Mouse (Mus musculus) hindbrain, embryonic 15.5 days (tissue): ENCODE data around the gene 4930404N11Rik. TPM values are rescaled to one million over a fixed set of nuclear protein-coding genes. Genes with fewer than 3 reads are reported as not detected.

Experiments used
- ATAC-seq: fragments of 200-750 bp; cut with Nextera tagmentation; 2 replicates; pipeline ENCODE4 v1.8.0; 2017; ENCODE audit warnings: low read depth, moderate number of reproducible peaks, moderate TSS enrichment; ENCODE audit not compliant: low FRiP score
- H3K27ac ChIP-seq: fragments of 300-500 bp; sonication (generic); replicated peaks from 2 replicates; pipeline ENCODE4 v1.5.1; 2015; ENCODE audit warnings: mild to moderate bottlenecking, inconsistent platforms
- H3K27me3 ChIP-seq: fragments of 300-500 bp; sonication (generic); 2 replicates; pipeline ENCODE4 v1.6.1; 2015; ENCODE audit warnings: control low read depth, inconsistent platforms
- H3K36me3 ChIP-seq: fragments of 300-500 bp; sonication (generic); 2 replicates; pipeline ENCODE4 v1.6.1; 2015; ENCODE audit warnings: control low read depth, inconsistent platforms
- H3K4me1 ChIP-seq: fragments of 300-500 bp; sonication (generic); replicated peaks from 2 replicates; pipeline ENCODE4 v1.6.1; 2015; ENCODE audit warnings: control low read depth, inconsistent platforms
- H3K4me2 ChIP-seq: fragments of 300-500 bp; sonication (generic); 2 replicates; pipeline ENCODE4 v1.6.1; 2015; ENCODE audit warnings: moderate library complexity, mild to moderate bottlenecking, inconsistent platforms
- H3K4me3 ChIP-seq: fragments of 300-500 bp; sonication (generic); 2 replicates; pipeline ENCODE4 v1.5.1; 2015; ENCODE audit warnings: mild to moderate bottlenecking, inconsistent platforms
- H3K9ac ChIP-seq: fragments of 300-500 bp; sonication (generic); 2 replicates; pipeline ENCODE4 v1.6.1; 2015; ENCODE audit warnings: inconsistent platforms
- H3K9me3 ChIP-seq: fragments of 300-500 bp; sonication (generic); 2 replicates; pipeline ENCODE4 v1.6.1; 2016; ENCODE audit warnings: control low read depth, inconsistent platforms
- WGBS: fragments of 180-500 bp; shearing (Covaris S2); methylation state at CpG from one replicate; pipeline ENCODE4 v1.1.7; 2015; 5-methylcytosine and 5-hydroxymethylcytosine counted together
- polyA plus RNA-seq: library from polyadenylated mRNA; unstranded; fragments of >200 nt; fragmentation: Nextera tagmentation; extraction: Ambion mirVana; gene quantifications from 2 replicates; pipeline ENCODE4 v1.2.1, GENCODE M21; 2015

4930404N11Rik gene
- polyA plus RNA-seq, 1 experiment from 2014 or later: 1.1 TPM

GRCm38 (mm10) chr10:81389373-81389772 is 23.8 kb upstream of the 4930404N11Rik start:
- Histone ChIP-seq H3K4me1 (peaks cover 39% of the 10 kb centered on the region), H3K4me3 (no peak overlapping the region), H3K9me3 (no peaks in the 10 kb centered on the region), H3K36me3 (peaks cover 30% of the 10 kb centered on the region), H3K4me2 (no peak overlapping the region), H3K9ac (no peak overlapping the region), H3K27me3 (no peaks in the 10 kb centered on the region), H3K27ac (peak overlapping the region; percentile 37; the same call in 1 of the 2 replicates)
- 38% methylated on average over 3 of the region's 3 CpGs for WGBS
- ATAC-seq: no peak

- ATAC-seq: no peak
- H3K27me3 ChIP-seq: no peaks in the 10 kb centered on the region
- H3K9ac ChIP-seq: no peak within 1 kb of the TSS
- no peaks in the 10 kb centered on the region for H3K9me3 ChIP-seq
- no peak within 1 kb of the TSS for H3K4me2 ChIP-seq
- peaks cover 30% of the 10 kb centered on the region for H3K36me3 ChIP-seq
- H3K4me1 ChIP-seq: peaks cover 36% of the 10 kb centered on the region
- peak within 1 kb of the TSS; percentile 37; the same call in 1 of the 2 replicates for H3K27ac ChIP-seq
- no peak within 1 kb of the TSS for H3K4me3 ChIP-seq
- WGBS: 82% methylated on average over 5 of the region's 5 CpGs
Observed at GRCm38 (mm10) chr10:81388505-81389055, 23.0 kb upstream of the 4930404N11Rik start, which contains the start of gene Gm48552. Gene Gm48552 (plus strand): TSS chr10:81389005.

- no peak overlapping the region for H3K27ac ChIP-seq
- H3K4me3 ChIP-seq: no peak overlapping the region
- no peaks in the 10 kb centered on the region for H3K9me3 ChIP-seq
- H3K9ac ChIP-seq: no peak overlapping the region
- H3K4me2 ChIP-seq: no peak overlapping the region
- no peaks in the 10 kb centered on the region for H3K27me3 ChIP-seq
- 95% methylated on average over 20 of the region's 20 CpGs for WGBS
- peaks cover 29% of the 10 kb centered on the region for H3K4me1 ChIP-seq
- no peak for ATAC-seq
- H3K36me3 ChIP-seq: peaks cover 30% of the 10 kb centered on the region
Observed at GRCm38 (mm10) chr10:81387716-81388115, 22.1 kb upstream of the 4930404N11Rik start.

GRCm38 (mm10) chr10:81385603-81386306 is 20.1 kb upstream of the 4930404N11Rik start:
- no peaks in the 10 kb centered on the region for H3K9me3 ChIP-seq
- ATAC-seq: no peak
- H3K9ac ChIP-seq: 0 out of 2 replicates have a peak overlapping the region, but pooled peaks have one; percentile 66
- H3K4me1 ChIP-seq: peaks cover 29% of the 10 kb centered on the region
- no peak overlapping the region for H3K27ac ChIP-seq
- WGBS: 80% methylated on average over 22 of the region's 22 CpGs
- H3K27me3 ChIP-seq: no peaks in the 10 kb centered on the region
- H3K4me2 ChIP-seq: peak overlapping the region; percentile 87
- H3K4me3 ChIP-seq: peak overlapping the region; percentile 84
- peaks cover 30% of the 10 kb centered on the region for H3K36me3 ChIP-seq

GRCm38 (mm10) chr10:81384605-81384982 is 19.0 kb upstream of the 4930404N11Rik start:
- Histone ChIP-seq H3K27me3 (no peaks in the 10 kb centered on the region), H3K4me1 (peaks cover 20% of the 10 kb centered on the region), H3K4me2 (peak overlapping the region; percentile 87), H3K9ac (peak overlapping the region; percentile 66), H3K36me3 (peaks cover 30% of the 10 kb centered on the region), H3K4me3 (peak overlapping the region; percentile 84), H3K27ac (peak overlapping the region; percentile 86), H3K9me3 (no peaks in the 10 kb centered on the region)
- WGBS: under 1% methylated on average over 19 of the region's 19 CpGs
- peak; percentile 28 for ATAC-seq

- H3K27me3 ChIP-seq: no peaks in the 10 kb centered on the region
- peak within 1 kb of the TSS; percentile 66 for H3K9ac ChIP-seq
- no peaks in the 10 kb centered on the region for H3K9me3 ChIP-seq
- H3K27ac ChIP-seq: peak within 1 kb of the TSS; percentile 86
- peaks cover 21% of the 10 kb centered on the region for H3K4me1 ChIP-seq
- WGBS: 8% methylated on average over 54 of the region's 54 CpGs
- H3K36me3 ChIP-seq: peaks cover 30% of the 10 kb centered on the region
- peak within 1 kb of the TSS; percentile 87 for H3K4me2 ChIP-seq
- peak within 1 kb of the TSS; percentile 84 for H3K4me3 ChIP-seq
- peak; percentile 93 for ATAC-seq
Observed at GRCm38 (mm10) chr10:81383802-81384604, 18.4 kb upstream of the 4930404N11Rik start, which contains the start of the genes Dohh and Gm48551. Gene Dohh (plus strand): TSS chr10:81384428. Gene Gm48551 (plus strand): TSS chr10:81384466.

GRCm38 (mm10) chr10:81382039-81382438 is 16.4 kb upstream of the 4930404N11Rik start:
- Histone ChIP-seq H3K4me2 (no peak overlapping the region), H3K27me3 (no peaks in the 10 kb centered on the region), H3K4me1 (peaks cover 29% of the 10 kb centered on the region), H3K9me3 (no peaks in the 10 kb centered on the region), H3K9ac (no peak overlapping the region), H3K4me3 (no peak overlapping the region), H3K36me3 (peaks cover 13% of the 10 kb centered on the region), H3K27ac (no peak overlapping the region)
- WGBS: 91% methylated on average over 5 of the region's 5 CpGs
- ATAC-seq: no peak

- 94% methylated on average over 6 of the region's 6 CpGs for WGBS
- Histone ChIP-seq H3K4me3 (no peak overlapping the region), H3K36me3 (no peaks in the 10 kb centered on the region), H3K4me2 (no peak overlapping the region), H3K9ac (no peak overlapping the region), H3K27ac (no peak overlapping the region), H3K4me1 (peaks cover 29% of the 10 kb centered on the region), H3K9me3 (no peaks in the 10 kb centered on the region), H3K27me3 (no peaks in the 10 kb centered on the region)
- no peak for ATAC-seq
Observed at GRCm38 (mm10) chr10:81379809-81380378, 14.3 kb upstream of the 4930404N11Rik start.

- H3K4me1 ChIP-seq: peaks cover 26% of the 10 kb centered on the region
- ATAC-seq: no peak
Observed at GRCm38 (mm10) chr10:81379183-81379553, 13.6 kb upstream of the 4930404N11Rik start.

GRCm38 (mm10) chr10:81378553-81379182 is 13.1 kb upstream of the 4930404N11Rik start:
- peaks cover 8% of the 10 kb centered on the region; the same call in 1 of the 2 replicates for H3K36me3 ChIP-seq
- peak overlapping the region; percentile 70 for H3K4me3 ChIP-seq
- H3K9ac ChIP-seq: peak overlapping the region; percentile 37
- ATAC-seq: peak; percentile 97
- no peaks in the 10 kb centered on the region for H3K27me3 ChIP-seq
- no peaks in the 10 kb centered on the region for H3K9me3 ChIP-seq
- peak overlapping the region; percentile 85 for H3K27ac ChIP-seq
- H3K4me2 ChIP-seq: peak overlapping the region; percentile 58
- under 1% methylated on average over 42 of the region's 46 CpGs for WGBS
- peaks cover 26% of the 10 kb centered on the region for H3K4me1 ChIP-seq

More at GRCm38 (mm10) chr10:81379183-81379553, 13.6 kb upstream of the 4930404N11Rik start:
- Histone ChIP-seq H3K27me3 (no peaks in the 10 kb centered on the region), H3K4me3 (peak overlapping the region; percentile 70), H3K4me2 (peak overlapping the region; percentile 58), H3K27ac (peak overlapping the region; percentile 71), H3K9ac (peak overlapping the region; percentile 37), H3K9me3 (no peaks in the 10 kb centered on the region), H3K36me3 (0 out of 2 replicates have a peak, but pooled peaks cover 3% of the 10 kb centered on the region)
- WGBS: 61% methylated on average over 3 of the region's 3 CpGs
